Mouse (Mus musculus) forebrain, postnatal 0 days (tissue): Measurements from ENCODE around the gene Sox6. TPM values are rescaled to one million over a fixed set of nuclear protein-coding genes. Genes with fewer than 3 reads are reported as not detected.

Source experiments
- ATAC-seq: fragments of 200-750 bp; cut with Nextera tagmentation; 2 replicates; pipeline ENCODE4 v1.8.0; 2017; ENCODE audit warnings: mild to moderate bottlenecking, moderate library complexity
- DNase-seq: peaks from one replicate; pipeline ENCODE4 v3.0.0-alpha.2; 2015
- H3K27ac ChIP-seq: fragments of 300-500 bp; sonication (generic); 2 replicates; pipeline ENCODE4 v1.5.1; 2014; ENCODE audit warnings: low read depth, mild to moderate bottlenecking, antibody characterized with exemption, low read length, moderate library complexity, mixed read lengths
- H3K27me3 ChIP-seq: fragments of 300-500 bp; sonication (generic); 2 replicates; pipeline ENCODE4 v1.6.1; 2014; ENCODE audit warnings: mild to moderate bottlenecking, low read length, mixed read lengths; ENCODE audit not compliant: insufficient read depth
- H3K36me3 ChIP-seq: fragments of 300-500 bp; sonication (generic); 2 replicates; pipeline ENCODE4 v1.6.1; 2014; ENCODE audit warnings: mild to moderate bottlenecking, moderate library complexity; ENCODE audit not compliant: insufficient read depth
- H3K4me1 ChIP-seq: fragments of 300-500 bp; sonication (generic); 2 replicates; pipeline ENCODE4 v1.6.1; 2014; ENCODE audit warnings: antibody characterized with exemption; ENCODE audit not compliant: insufficient read depth
- H3K4me2 ChIP-seq: fragments of 300-500 bp; sonication (generic); 2 replicates; pipeline ENCODE4 v1.6.1; 2014; ENCODE audit warnings: low read depth, mild to moderate bottlenecking, moderate library complexity
- H3K4me3 ChIP-seq: fragments of 300-500 bp; sonication (generic); 2 replicates; pipeline ENCODE4 v1.5.1; 2014; ENCODE audit warnings: low read depth, low read length, mixed read lengths
- H3K9ac ChIP-seq: fragments of 300-500 bp; sonication (generic); 2 replicates; pipeline ENCODE4 v1.6.1; 2014; ENCODE audit warnings: mild to moderate bottlenecking
- H3K9me3 ChIP-seq: fragments of 300-500 bp; sonication (generic); 2 replicates; pipeline ENCODE4 v1.6.1; 2016; ENCODE audit warnings: low read length
- CTCF ChIP-seq: sonication (generic); IDR thresholded peaks from 2 replicates; pipeline ENCODE4 v1.5.1; 2016; ENCODE audit warnings: antibody characterized with exemption, control low read depth, low read depth
- WGBS: fragments of 180-500 bp; shearing (Covaris S2); extraction: QIAGEN DNeasy Blood & Tissue Kit; methylation state at CpG from one replicate; pipeline ENCODE4 v1.1.7; 2014; 5-methylcytosine and 5-hydroxymethylcytosine counted together
- polyA plus RNA-seq: library from polyadenylated mRNA; unstranded; fragments of >200 nt; fragmentation: Nextera tagmentation; extraction: Ambion mirVana; gene quantifications from 2 replicates; pipeline ENCODE4 v1.2.1, GENCODE M21; 2015
- total RNA-seq: library from RNA; depleted of rRNA; stranded (reverse); fragments of >200 nt; gene quantifications from 2 replicates; pipeline ENCODE4 v1.2.3, GENCODE M21; 2014

The Sox6 gene
- total and polyA plus RNA-seq, 2 experiments from 2014 or later: 46.2 to 64.7 TPM

DNA sequence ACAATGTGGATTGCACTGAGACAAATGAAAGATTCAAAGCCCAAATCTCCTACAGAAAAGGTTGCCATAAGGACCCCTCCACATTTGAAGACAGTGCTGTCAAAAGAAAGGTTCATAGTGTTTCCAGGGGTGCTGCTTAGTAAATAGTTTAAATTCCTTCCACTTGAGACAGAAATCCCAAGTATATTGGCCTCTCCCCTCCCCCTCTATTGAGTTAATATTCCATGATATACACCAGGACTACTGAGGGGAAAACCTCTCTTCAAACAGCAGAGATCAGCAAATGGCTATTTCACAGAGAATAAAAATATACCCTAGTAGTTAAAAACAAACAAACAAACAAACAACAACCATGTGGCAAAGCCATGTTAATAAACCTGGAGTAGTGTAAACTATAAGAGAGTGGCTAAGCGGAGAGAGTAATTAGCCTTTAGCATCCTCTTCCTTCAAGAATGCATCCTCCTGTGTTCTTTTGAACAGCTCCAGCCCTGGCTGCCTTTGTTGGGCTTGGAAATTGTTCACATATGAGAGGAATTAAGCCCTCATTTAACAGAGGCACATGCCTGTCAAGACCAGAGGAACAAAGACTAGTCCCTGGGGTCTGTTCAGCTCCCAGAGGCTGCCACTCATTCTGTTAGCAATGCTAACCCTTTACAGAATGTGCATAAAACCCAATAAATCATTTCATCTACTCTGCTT, 393.2 kb downstream of the Sox6 start:
- no peak for TF ChIP-seq CTCF
- Histone ChIP-seq H3K9me3 (no peaks in the 10 kb centered on the region), H3K4me3 (no peak overlapping the region), H3K9ac (no peak overlapping the region), H3K27me3 (no peaks in the 10 kb centered on the region), H3K36me3 (no peaks in the 10 kb centered on the region), H3K4me2 (no peak overlapping the region), H3K4me1 (no peaks in the 10 kb centered on the region), H3K27ac (no peak overlapping the region)
- DNase-seq (no peak), ATAC-seq (peak; percentile 29; the same call in 1 of the 2 replicates)
- 33% methylated on average over 1 of the region's 1 CpGs for WGBS

DNA sequence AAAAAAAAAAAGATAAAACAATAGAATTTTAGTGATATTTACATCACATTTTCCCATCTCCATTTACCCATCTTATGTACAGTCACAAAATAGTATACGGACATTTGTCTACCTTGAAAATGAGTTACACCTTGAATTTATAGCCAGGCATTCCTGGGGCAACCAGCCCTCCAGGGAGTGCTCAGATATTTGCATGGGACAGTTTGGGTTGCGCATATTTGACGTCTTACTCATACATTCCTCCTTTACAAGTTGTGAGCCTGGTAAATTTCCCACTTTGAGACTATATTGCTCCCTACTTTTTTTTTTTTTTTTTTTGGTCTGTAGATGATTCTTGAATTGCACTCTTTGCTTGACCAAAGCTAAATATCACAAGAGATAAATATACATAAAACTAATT, 407.9 kb downstream of the Sox6 start:
- H3K36me3 ChIP-seq: no peaks in the 10 kb centered on the region
- WGBS: 91% methylated on average over 3 of the region's 3 CpGs
- no peaks in the 10 kb centered on the region for H3K27me3 ChIP-seq
- ATAC-seq: no peak
- no peak overlapping the region for H3K9ac ChIP-seq
- TF ChIP-seq CTCF: no peak
- no peaks in the 10 kb centered on the region for H3K4me1 ChIP-seq
- H3K4me3 ChIP-seq: no peak overlapping the region
- no peak for DNase-seq
- H3K27ac ChIP-seq: no peak overlapping the region
- no peak overlapping the region for H3K4me2 ChIP-seq
- no peaks in the 10 kb centered on the region for H3K9me3 ChIP-seq

DNA sequence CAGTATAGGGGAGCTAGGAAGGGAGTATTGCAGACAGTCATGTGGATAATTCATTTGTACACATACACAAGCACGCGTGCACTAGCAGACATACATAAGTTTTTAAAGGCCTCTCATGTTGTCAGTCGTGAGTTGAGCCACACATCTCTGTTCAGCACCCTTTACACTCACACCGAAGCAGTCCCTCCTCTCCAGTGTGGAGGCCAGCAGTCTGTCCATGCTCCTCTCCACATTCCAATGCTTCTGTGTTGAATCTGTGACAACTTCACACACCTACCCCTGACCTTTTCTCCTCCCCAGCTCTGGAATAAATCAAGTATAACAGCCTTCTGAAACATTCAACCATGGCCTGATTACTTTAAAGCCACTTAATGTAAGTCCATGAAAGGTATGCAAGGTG, 408.3 kb downstream of the Sox6 start:
- Histone ChIP-seq H3K27ac (no peak overlapping the region), H3K36me3 (no peaks in the 10 kb centered on the region), H3K4me3 (no peak overlapping the region), H3K9ac (no peak overlapping the region), H3K4me2 (no peak overlapping the region), H3K4me1 (no peaks in the 10 kb centered on the region; the same call in 1 of the 2 replicates), H3K27me3 (no peaks in the 10 kb centered on the region), H3K9me3 (no peaks in the 10 kb centered on the region)
- no peak for ATAC-seq
- DNase-seq: no peak
- 93% methylated on average over 4 of the region's 4 CpGs for WGBS
- no peak for TF ChIP-seq CTCF

DNA sequence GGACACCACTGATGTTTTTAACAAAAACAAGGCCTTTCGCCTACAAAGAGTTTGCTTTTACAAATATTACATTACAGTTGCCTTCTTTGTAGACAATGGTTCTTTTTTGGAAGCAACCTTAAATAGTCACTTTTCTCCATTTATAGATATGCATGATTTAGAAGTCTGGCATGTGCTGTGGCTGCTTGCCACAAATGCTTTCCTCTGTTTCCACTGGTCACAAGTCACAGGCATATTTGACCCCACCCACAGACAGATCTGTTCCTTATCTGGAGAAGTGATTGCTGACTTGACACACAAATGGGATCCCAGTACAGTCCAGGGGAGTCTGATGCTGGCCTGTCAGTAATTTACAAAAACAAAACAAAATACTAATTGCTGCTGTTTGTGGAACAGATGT, 409.8 kb downstream of the Sox6 start:
- no peaks in the 10 kb centered on the region for H3K9me3 ChIP-seq
- ATAC-seq (no peak), DNase-seq (no peak)
- H3K27me3 ChIP-seq: no peaks in the 10 kb centered on the region
- H3K4me2 ChIP-seq: no peak overlapping the region
- H3K9ac ChIP-seq: no peak overlapping the region
- WGBS: 96% methylated on average over 1 of the region's 1 CpGs
- no peaks in the 10 kb centered on the region for H3K36me3 ChIP-seq
- H3K4me1 ChIP-seq: no peaks in the 10 kb centered on the region; the same call in 1 of the 2 replicates
- no peak overlapping the region for H3K4me3 ChIP-seq
- no peak overlapping the region for H3K27ac ChIP-seq
- TF ChIP-seq CTCF: no peak

DNA sequence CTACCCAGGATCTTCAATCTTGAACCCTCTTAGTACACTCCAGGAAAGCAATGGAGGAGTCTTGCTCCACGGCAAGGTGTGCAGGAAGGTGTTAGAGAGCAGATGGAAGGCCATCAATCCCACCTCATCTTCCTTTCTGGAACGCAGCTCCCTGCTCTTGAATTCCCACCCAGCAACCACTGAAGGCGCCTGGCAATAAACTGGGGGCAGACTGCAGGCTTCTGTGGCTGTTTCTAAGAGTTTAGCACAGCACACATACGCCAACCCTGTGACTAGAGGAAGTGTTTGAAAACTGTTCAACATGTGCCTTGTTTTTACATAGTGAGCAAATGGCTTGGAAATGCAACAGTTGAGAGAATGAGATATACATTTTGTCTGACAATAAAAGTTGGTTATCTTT, 412.6 kb downstream of the Sox6 start:
- TF ChIP-seq CTCF: no peak
- DNase-seq: peak; percentile 35
- 61% methylated on average over 4 of the region's 4 CpGs for WGBS

DNA sequence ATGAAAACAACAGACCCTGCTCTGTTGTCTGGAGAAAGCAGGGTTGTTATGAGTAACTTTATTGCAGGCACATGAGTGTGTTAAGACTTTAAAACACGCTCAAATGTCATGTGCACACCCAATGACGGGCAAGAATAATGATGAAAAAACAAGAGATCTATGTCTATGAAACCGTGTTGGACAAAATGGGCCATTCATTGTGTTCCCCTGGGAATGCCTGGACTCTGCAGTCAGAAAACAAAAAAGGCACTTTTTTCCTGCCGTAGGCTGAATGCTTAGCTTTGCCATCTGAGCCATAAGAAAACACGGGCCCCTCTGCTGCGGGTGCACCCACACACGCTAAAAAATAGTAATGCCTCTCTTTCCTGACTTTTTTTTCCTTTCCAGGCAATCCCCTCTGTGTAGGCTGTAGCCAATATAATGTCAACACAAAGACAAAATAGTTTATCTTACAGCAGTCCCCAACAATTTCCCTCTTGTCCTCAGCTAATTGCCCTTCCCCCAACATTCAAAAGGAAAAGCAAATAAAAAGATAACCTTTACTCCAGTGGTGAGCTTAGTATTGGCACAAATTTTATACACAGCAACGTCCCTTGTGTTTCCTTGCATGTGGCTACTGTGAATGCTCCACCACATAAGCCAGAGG, 413.6 kb downstream of the Sox6 start:
- H3K9ac ChIP-seq: no peak overlapping the region
- WGBS: 4% methylated on average over 8 of the region's 8 CpGs
- no peak for DNase-seq
- no peak overlapping the region for H3K27ac ChIP-seq
- H3K4me3 ChIP-seq: no peak overlapping the region
- no peak for ATAC-seq
- H3K4me1 ChIP-seq: no peaks in the 10 kb centered on the region; the same call in 1 of the 2 replicates
- H3K36me3 ChIP-seq: no peaks in the 10 kb centered on the region
- H3K27me3 ChIP-seq: no peaks in the 10 kb centered on the region
- no peak for TF ChIP-seq CTCF
- H3K4me2 ChIP-seq: no peak overlapping the region
- H3K9me3 ChIP-seq: no peaks in the 10 kb centered on the region

More for the DNA sequence above, 412.6 kb downstream of the Sox6 start:
- Histone ChIP-seq H3K27me3 (no peaks in the 10 kb centered on the region), H3K27ac (no peak overlapping the region), H3K4me1 (no peaks in the 10 kb centered on the region; the same call in 1 of the 2 replicates), H3K9me3 (no peaks in the 10 kb centered on the region), H3K36me3 (no peaks in the 10 kb centered on the region), H3K4me2 (no peak overlapping the region), H3K9ac (no peak overlapping the region), H3K4me3 (no peak overlapping the region)
- no peak for ATAC-seq

DNA sequence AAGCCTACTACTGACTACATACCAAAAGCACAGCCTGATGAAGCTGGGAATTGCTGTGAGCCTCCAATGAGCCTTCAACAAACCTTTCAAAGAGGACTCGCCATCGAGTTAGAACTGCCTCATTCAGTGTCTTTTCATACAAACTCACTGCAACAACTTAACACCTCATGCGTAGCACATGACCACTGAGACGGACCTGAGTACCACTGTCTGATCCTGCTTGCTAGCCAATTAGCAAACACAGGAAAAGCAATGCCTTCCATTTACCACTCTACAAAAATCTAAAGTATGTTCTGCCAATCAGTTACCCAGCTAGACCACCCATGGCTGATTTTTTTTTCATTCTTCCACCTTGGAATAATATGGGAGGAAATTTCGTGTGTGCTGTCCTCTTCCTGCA, 414.1 kb downstream of the Sox6 start:
- no peak for TF ChIP-seq CTCF
- DNase-seq (no peak), ATAC-seq (no peak)
- Histone ChIP-seq H3K9ac (no peak overlapping the region), H3K4me2 (no peak overlapping the region), H3K9me3 (no peaks in the 10 kb centered on the region), H3K4me3 (no peak overlapping the region), H3K4me1 (no peaks in the 10 kb centered on the region; the same call in 1 of the 2 replicates), H3K36me3 (no peaks in the 10 kb centered on the region), H3K27me3 (no peaks in the 10 kb centered on the region), H3K27ac (no peak overlapping the region)
- WGBS: 28% methylated on average over 5 of the region's 5 CpGs
